Mouse (Mus musculus): ENCODE results near the gene Magi1. TPM values are rescaled to one million over a fixed set of nuclear protein-coding genes. Genes with fewer than 3 reads are reported as not detected.

The Magi1 gene
- 21.0 and 23.5 TPM in 2 replicates for polyA plus RNA-seq (2014; fragmentation: Nextera tagmentation; extraction: Ambion mirVana)

DNA sequence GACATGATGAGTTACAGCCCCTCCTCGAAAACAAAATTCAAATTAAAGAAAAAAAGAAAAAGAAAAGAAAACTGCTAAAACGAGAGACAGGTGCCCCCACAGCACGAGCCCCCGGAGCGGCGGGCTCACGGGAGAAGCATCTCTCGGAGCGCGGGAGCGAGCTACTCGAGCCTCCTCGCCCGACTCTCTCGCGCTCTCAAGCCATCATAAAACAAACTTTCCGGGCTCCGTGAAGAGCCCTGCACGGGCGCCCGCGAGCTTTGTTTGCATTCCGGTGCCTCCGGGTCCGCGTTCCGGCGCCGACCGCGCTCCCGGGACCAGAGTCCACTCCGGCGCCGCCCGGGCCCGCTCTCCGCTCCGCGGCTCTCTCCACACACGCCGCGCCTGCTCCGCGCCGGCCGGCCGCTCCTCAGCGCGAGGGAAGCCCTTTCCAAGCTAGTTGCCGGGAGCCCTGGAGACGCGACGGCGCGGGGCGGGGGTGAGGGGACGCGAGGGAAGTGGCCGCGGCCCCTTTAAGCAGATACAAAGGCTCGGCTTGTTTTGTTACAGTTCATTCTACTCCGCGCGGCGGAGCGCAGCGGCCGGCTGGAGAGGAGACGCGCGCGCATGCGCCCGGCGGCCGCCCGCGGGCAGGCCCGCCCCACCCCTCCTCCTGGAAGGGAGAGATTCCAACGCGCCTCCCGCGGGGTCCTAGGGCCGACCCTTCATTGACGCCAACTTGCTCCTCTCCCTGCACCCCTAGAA is at the start of gene Magi1:
Magi1 (minus strand) TSS at position 600 of the 744 bp plus-strand sequence.
- Histone ChIP-seq H3K4me2 (ENCODE audit: low read depth) (peak within 1 kb of the TSS; percentile 94), H3K27me3 (ENCODE audit: control insufficient read depth, insufficient read depth, low read length) (no peaks in the 10 kb centered on the region), H3K9ac (ENCODE audit: low read length) (peak within 1 kb of the TSS; percentile 80), H3K27ac (ENCODE audit: low read depth, low read length) (peak within 1 kb of the TSS; percentile 93), H3K9me3 (ENCODE audit: control insufficient read depth, low read length) (no peaks in the 10 kb centered on the region), H3K4me3 (ENCODE audit: low read depth, low read length) (peak within 1 kb of the TSS; percentile 70), H3K36me3 (ENCODE audit: control insufficient read depth, insufficient read depth, low read length) (no peaks in the 10 kb centered on the region), H3K4me1 (ENCODE audit: control insufficient read depth, insufficient read depth, low read length) (peaks cover 17% of the 10 kb centered on the region)
- under 1% methylated on average over 80 of the region's 86 CpGs for WGBS
- DNase-seq (ENCODE audit: low spot score) (peak; percentile 98), ATAC-seq (ENCODE audit: insufficient read depth, low FRiP score, low TSS enrichment) (peak; percentile 95)

DNA sequence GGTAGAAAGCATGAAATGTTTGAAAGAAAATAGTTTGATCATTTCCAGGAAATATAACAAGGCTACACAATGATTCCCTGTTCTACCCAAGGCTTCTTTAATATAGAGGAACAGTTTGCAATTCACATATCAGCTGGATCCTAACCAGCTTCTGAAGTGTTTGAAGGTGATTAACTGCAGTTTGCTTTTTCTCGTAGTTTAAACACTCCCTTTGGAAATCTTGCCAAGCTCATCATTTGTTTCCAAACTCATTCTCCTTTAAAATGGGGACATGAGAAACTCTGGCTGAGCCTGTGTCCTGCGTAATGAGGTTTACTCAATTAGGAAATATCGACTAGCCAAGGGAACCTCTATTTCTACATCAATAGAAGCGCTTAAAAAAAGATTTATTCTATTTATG is 43.4 kb upstream of the Magi1 start:
- no peak overlapping the region for H3K4me2 ChIP-seq (ENCODE audit: low read depth)
- no peak for ATAC-seq (ENCODE audit: insufficient read depth, low FRiP score, low TSS enrichment)
- no peaks in the 10 kb centered on the region for H3K9me3 ChIP-seq (ENCODE audit: control insufficient read depth, low read length)
- no peaks in the 10 kb centered on the region for H3K36me3 ChIP-seq (ENCODE audit: control insufficient read depth, insufficient read depth, low read length)
- H3K9ac ChIP-seq (ENCODE audit: low read length) = no peak overlapping the region
- no peak overlapping the region for H3K27ac ChIP-seq (ENCODE audit: low read depth, low read length)
- H3K4me1 ChIP-seq (ENCODE audit: control insufficient read depth, insufficient read depth, low read length) = no peaks in the 10 kb centered on the region
- no peak overlapping the region for H3K4me3 ChIP-seq (ENCODE audit: low read depth, low read length)
- 81% methylated on average over 4 of the region's 4 CpGs for WGBS
- no peaks in the 10 kb centered on the region for H3K27me3 ChIP-seq (ENCODE audit: control insufficient read depth, insufficient read depth, low read length)
- DNase-seq (ENCODE audit: low spot score) = no peak

- Histone ChIP-seq H3K36me3 (ENCODE audit: control insufficient read depth, insufficient read depth, low read length) (no peaks in the 10 kb centered on the region), H3K4me3 (ENCODE audit: low read depth, low read length) (no peak overlapping the region), H3K9me3 (ENCODE audit: control insufficient read depth, low read length) (no peaks in the 10 kb centered on the region), H3K4me1 (ENCODE audit: control insufficient read depth, insufficient read depth, low read length) (no peaks in the 10 kb centered on the region), H3K9ac (ENCODE audit: low read length) (no peak overlapping the region), H3K4me2 (ENCODE audit: low read depth) (no peak overlapping the region), H3K27ac (ENCODE audit: low read depth, low read length) (no peak overlapping the region), H3K27me3 (ENCODE audit: control insufficient read depth, insufficient read depth, low read length) (no peaks in the 10 kb centered on the region)
- ATAC-seq (ENCODE audit: insufficient read depth, low FRiP score, low TSS enrichment) (no peak), DNase-seq (ENCODE audit: low spot score) (no peak)
- WGBS = 89% methylated on average over 3 of the region's 3 CpGs
Observed at GRCm38 (mm10) chr6:94316886-94317285, 33.2 kb upstream of the Magi1 start.

DNA sequence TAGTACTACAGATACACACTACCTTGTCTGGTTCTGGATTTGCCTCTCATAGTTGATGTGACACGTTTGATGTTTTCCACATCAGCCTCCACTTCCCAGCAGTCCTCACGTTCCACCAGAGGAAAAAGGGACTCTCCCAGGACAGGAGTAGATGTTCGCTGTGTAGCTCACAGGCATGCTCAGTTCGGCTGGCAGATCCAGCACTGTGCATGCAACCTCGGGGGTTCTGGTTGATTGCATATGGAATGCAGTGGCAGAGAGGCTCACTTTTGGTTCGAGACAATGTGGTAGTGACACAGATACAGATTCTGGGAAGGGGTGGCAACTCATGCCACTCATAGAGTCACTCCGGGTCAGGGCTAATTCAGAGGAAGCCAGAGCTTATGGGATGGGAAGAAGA is 28.6 kb upstream of the Magi1 start:
- ATAC-seq (ENCODE audit: insufficient read depth, low FRiP score, low TSS enrichment) = no peak

GRCm38 (mm10) chr6:94308498-94308897 is 24.8 kb upstream of the Magi1 start:
- no peak overlapping the region for H3K9ac ChIP-seq (ENCODE audit: low read length)
- no peak overlapping the region for H3K27ac ChIP-seq (ENCODE audit: low read depth, low read length)
- H3K9me3 ChIP-seq (ENCODE audit: control insufficient read depth, low read length) = no peaks in the 10 kb centered on the region
- no peak overlapping the region for H3K4me2 ChIP-seq (ENCODE audit: low read depth)
- peak; percentile 13 for DNase-seq (ENCODE audit: low spot score)
- WGBS = 52% methylated on average over 7 of the region's 7 CpGs
- H3K36me3 ChIP-seq (ENCODE audit: control insufficient read depth, insufficient read depth, low read length) = no peaks in the 10 kb centered on the region
- H3K4me1 ChIP-seq (ENCODE audit: control insufficient read depth, insufficient read depth, low read length) = no peaks in the 10 kb centered on the region
- no peak for ATAC-seq (ENCODE audit: insufficient read depth, low FRiP score, low TSS enrichment)
- H3K4me3 ChIP-seq (ENCODE audit: low read depth, low read length) = no peak overlapping the region
- no peaks in the 10 kb centered on the region for H3K27me3 ChIP-seq (ENCODE audit: control insufficient read depth, insufficient read depth, low read length)

More for the DNA sequence above, 28.6 kb upstream of the Magi1 start:
- no peak for DNase-seq (ENCODE audit: low spot score)
- no peaks in the 10 kb centered on the region for H3K9me3 ChIP-seq (ENCODE audit: control insufficient read depth, low read length)
- no peak overlapping the region for H3K4me2 ChIP-seq (ENCODE audit: low read depth)
- H3K36me3 ChIP-seq (ENCODE audit: control insufficient read depth, insufficient read depth, low read length) = no peaks in the 10 kb centered on the region
- no peak overlapping the region for H3K4me3 ChIP-seq (ENCODE audit: low read depth, low read length)
- no peak overlapping the region for H3K9ac ChIP-seq (ENCODE audit: low read length)
- H3K4me1 ChIP-seq (ENCODE audit: control insufficient read depth, insufficient read depth, low read length) = no peaks in the 10 kb centered on the region
- H3K27me3 ChIP-seq (ENCODE audit: control insufficient read depth, insufficient read depth, low read length) = no peaks in the 10 kb centered on the region
- no peak overlapping the region for H3K27ac ChIP-seq (ENCODE audit: low read depth, low read length)
- WGBS = 77% methylated on average over 7 of the region's 7 CpGs

DNA sequence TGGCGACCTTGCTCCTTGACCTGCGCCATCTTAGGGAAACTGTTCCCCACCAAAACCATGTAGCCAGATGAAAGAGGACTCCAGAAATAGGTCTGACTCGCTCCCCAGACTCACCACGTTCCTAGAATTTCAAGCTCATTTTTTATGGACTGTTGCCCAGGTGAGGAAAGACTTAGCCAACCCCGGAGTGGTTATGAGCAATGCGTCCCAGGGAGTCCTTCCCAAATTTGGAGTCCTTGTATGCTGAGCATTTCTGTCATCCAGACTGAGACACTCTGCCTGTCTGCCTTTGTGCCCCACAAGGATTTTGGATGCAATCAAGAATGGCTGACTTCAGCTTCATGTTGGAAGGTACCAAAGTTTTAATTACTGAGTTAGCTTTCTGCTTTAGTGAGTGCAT is 19.8 kb upstream of the Magi1 start:
- DNase-seq (ENCODE audit: low spot score) (no peak), ATAC-seq (ENCODE audit: insufficient read depth, low FRiP score, low TSS enrichment) (no peak)
- Histone ChIP-seq H3K36me3 (ENCODE audit: control insufficient read depth, insufficient read depth, low read length) (no peaks in the 10 kb centered on the region), H3K4me2 (ENCODE audit: low read depth) (no peak overlapping the region), H3K27ac (ENCODE audit: low read depth, low read length) (no peak overlapping the region), H3K4me1 (ENCODE audit: control insufficient read depth, insufficient read depth, low read length) (no peaks in the 10 kb centered on the region), H3K4me3 (ENCODE audit: low read depth, low read length) (no peak overlapping the region), H3K9me3 (ENCODE audit: control insufficient read depth, low read length) (no peaks in the 10 kb centered on the region), H3K9ac (ENCODE audit: low read length) (no peak overlapping the region), H3K27me3 (ENCODE audit: control insufficient read depth, insufficient read depth, low read length) (no peaks in the 10 kb centered on the region)
- WGBS = 81% methylated on average over 6 of the region's 6 CpGs

DNA sequence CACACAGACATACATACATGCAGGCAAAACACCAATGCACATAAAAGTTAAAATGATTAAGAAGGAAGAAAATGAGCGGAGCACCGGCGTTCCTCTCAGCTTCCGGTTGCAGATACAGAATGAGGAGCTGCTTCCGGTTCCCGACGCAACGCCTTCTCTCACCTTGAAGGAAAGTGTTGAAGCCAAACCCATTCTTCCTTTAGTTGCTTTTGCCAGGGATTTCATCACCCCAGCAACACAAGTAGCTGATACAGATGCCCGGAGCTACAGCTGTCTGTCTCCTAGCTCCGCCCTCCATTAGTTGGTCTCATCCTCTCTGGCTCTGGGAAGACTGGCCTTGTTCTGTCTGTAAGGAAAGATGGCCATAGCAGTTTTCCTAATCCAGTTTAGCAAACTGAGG is 18.1 kb upstream of the Magi1 start:
- 94% methylated on average over 10 of the region's 10 CpGs for WGBS
- no peaks in the 10 kb centered on the region for H3K9me3 ChIP-seq (ENCODE audit: control insufficient read depth, low read length)
- H3K27ac ChIP-seq (ENCODE audit: low read depth, low read length) = no peak overlapping the region
- H3K4me3 ChIP-seq (ENCODE audit: low read depth, low read length) = no peak overlapping the region
- no peak overlapping the region for H3K9ac ChIP-seq (ENCODE audit: low read length)
- H3K27me3 ChIP-seq (ENCODE audit: control insufficient read depth, insufficient read depth, low read length) = no peaks in the 10 kb centered on the region
- no peak for ATAC-seq (ENCODE audit: insufficient read depth, low FRiP score, low TSS enrichment)
- no peak for DNase-seq (ENCODE audit: low spot score)
- no peaks in the 10 kb centered on the region for H3K4me1 ChIP-seq (ENCODE audit: control insufficient read depth, insufficient read depth, low read length)
- no peak overlapping the region for H3K4me2 ChIP-seq (ENCODE audit: low read depth)
- H3K36me3 ChIP-seq (ENCODE audit: control insufficient read depth, insufficient read depth, low read length) = no peaks in the 10 kb centered on the region

GRCm38 (mm10) chr6:94300562-94300961 is 16.8 kb upstream of the Magi1 start:
- Histone ChIP-seq H3K27ac (ENCODE audit: low read depth, low read length) (no peak overlapping the region), H3K4me1 (ENCODE audit: control insufficient read depth, insufficient read depth, low read length) (no peaks in the 10 kb centered on the region), H3K9ac (ENCODE audit: low read length) (no peak overlapping the region), H3K9me3 (ENCODE audit: control insufficient read depth, low read length) (no peaks in the 10 kb centered on the region), H3K4me3 (ENCODE audit: low read depth, low read length) (no peak overlapping the region), H3K27me3 (ENCODE audit: control insufficient read depth, insufficient read depth, low read length) (no peaks in the 10 kb centered on the region), H3K4me2 (ENCODE audit: low read depth) (no peak overlapping the region), H3K36me3 (ENCODE audit: control insufficient read depth, insufficient read depth, low read length) (no peaks in the 10 kb centered on the region)
- 86% methylated on average over 3 of the region's 3 CpGs for WGBS
- ATAC-seq (ENCODE audit: insufficient read depth, low FRiP score, low TSS enrichment) = no peak
- DNase-seq (ENCODE audit: low spot score) = no peak

DNA sequence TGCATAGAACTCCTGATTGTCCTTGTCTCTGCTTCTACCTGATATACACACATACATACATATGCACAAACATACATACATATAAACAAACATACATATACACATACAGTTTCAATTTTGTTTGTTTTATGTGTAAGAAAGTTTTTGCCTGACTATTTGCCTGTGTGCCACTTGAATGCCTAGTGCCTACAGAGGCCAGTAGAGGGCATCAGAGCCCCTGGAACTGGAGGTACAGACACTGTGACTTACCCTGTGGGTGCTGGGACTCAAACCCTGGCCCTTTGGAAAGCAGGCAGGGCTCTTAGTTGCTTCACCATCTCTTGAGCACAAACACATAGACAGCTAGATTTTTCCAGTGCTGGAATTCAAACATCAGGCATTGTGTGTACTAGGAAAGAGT is 3.7 kb upstream of the Magi1 start:
- no peaks in the 10 kb centered on the region for H3K36me3 ChIP-seq (ENCODE audit: control insufficient read depth, insufficient read depth, low read length)
- H3K9ac ChIP-seq (ENCODE audit: low read length) = no peak overlapping the region
- H3K9me3 ChIP-seq (ENCODE audit: control insufficient read depth, low read length) = no peaks in the 10 kb centered on the region
- H3K4me1 ChIP-seq (ENCODE audit: control insufficient read depth, insufficient read depth, low read length) = peaks cover 4% of the 10 kb centered on the region; the same call in 1 of the 2 replicates
- H3K27ac ChIP-seq (ENCODE audit: low read depth, low read length) = no peak overlapping the region
- DNase-seq (ENCODE audit: low spot score) = no peak
- no peak overlapping the region for H3K4me3 ChIP-seq (ENCODE audit: low read depth, low read length)
- no peak for ATAC-seq (ENCODE audit: insufficient read depth, low FRiP score, low TSS enrichment)
- H3K27me3 ChIP-seq (ENCODE audit: control insufficient read depth, insufficient read depth, low read length) = no peaks in the 10 kb centered on the region
- no peak overlapping the region for H3K4me2 ChIP-seq (ENCODE audit: low read depth)

All from neural tube, embryonic 11.5 days (tissue).